Mouse (Mus musculus) liver, embryonic 16.5 days (tissue): Measurements from ENCODE around the gene Csf2rb. TPM values are rescaled to one million over a fixed set of nuclear protein-coding genes. Genes with fewer than 3 reads are reported as not detected.
"Not testable (repeated sequence)": the region's sequence is repeated elsewhere in the genome, so short reads cannot be mapped to it uniquely, and the experiment has no call there.

Source experiments
- ATAC-seq: fragments of 200-750 bp; cut with Nextera tagmentation; 2 replicates; pipeline ENCODE4 v1.8.0; 2017; ENCODE audit warnings: low read depth, mild to moderate bottlenecking, moderate number of reproducible peaks, moderate library complexity
- H3K27ac ChIP-seq: fragments of 300-500 bp; sonication (generic); 2 replicates; pipeline ENCODE4 v1.5.1; 2014; ENCODE audit warnings: mild to moderate bottlenecking, low read length
- H3K27me3 ChIP-seq: fragments of 300-500 bp; sonication (generic); 2 replicates; pipeline ENCODE4 v1.6.1; 2014; ENCODE audit warnings: low read depth, low read length, mixed read lengths; ENCODE audit not compliant: control insufficient read depth, insufficient read depth
- H3K36me3 ChIP-seq: fragments of 300-500 bp; sonication (generic); 2 replicates; pipeline ENCODE4 v1.6.1; 2014; ENCODE audit warnings: mild to moderate bottlenecking; ENCODE audit not compliant: control insufficient read depth, insufficient read depth
- H3K4me1 ChIP-seq: fragments of 300-500 bp; sonication (generic); 2 replicates; pipeline ENCODE4 v1.6.1; 2014; ENCODE audit warnings: low read depth, low read length, mixed read lengths; ENCODE audit not compliant: control insufficient read depth
- H3K4me2 ChIP-seq: fragments of 300-500 bp; sonication (generic); 2 replicates; pipeline ENCODE4 v1.6.1; 2014; ENCODE audit warnings: low read depth, low read length, mixed read lengths
- H3K4me3 ChIP-seq: fragments of 300-500 bp; sonication (generic); 2 replicates; pipeline ENCODE4 v1.5.1; 2014; ENCODE audit warnings: low read depth, mild to moderate bottlenecking, low read length
- H3K9ac ChIP-seq: fragments of 300-500 bp; sonication (generic); 2 replicates; pipeline ENCODE4 v1.6.1; 2014; ENCODE audit warnings: low read depth, low read length
- H3K9me3 ChIP-seq: fragments of 300-500 bp; sonication (generic); replicated peaks from 2 replicates; pipeline ENCODE4 v1.6.1; 2016; ENCODE audit warnings: low read length; ENCODE audit not compliant: control insufficient read depth
- WGBS: fragments of 180-500 bp; shearing (Covaris S2); extraction: QIAGEN DNeasy Blood & Tissue Kit; methylation state at CpG from one replicate; pipeline ENCODE4 v1.1.7; 2014; ENCODE audit not compliant: insufficient replicate concordance; 5-methylcytosine and 5-hydroxymethylcytosine counted together
- polyA plus RNA-seq: library from polyadenylated mRNA; unstranded; fragments of >200 nt; fragmentation: Nextera tagmentation; extraction: Ambion mirVana; gene quantifications from 2 replicates; pipeline ENCODE4 v1.2.1, GENCODE M21; 2015

Csf2rb gene
- polyA plus RNA-seq, 1 experiment from 2014 or later = 7.1 TPM

DNA sequence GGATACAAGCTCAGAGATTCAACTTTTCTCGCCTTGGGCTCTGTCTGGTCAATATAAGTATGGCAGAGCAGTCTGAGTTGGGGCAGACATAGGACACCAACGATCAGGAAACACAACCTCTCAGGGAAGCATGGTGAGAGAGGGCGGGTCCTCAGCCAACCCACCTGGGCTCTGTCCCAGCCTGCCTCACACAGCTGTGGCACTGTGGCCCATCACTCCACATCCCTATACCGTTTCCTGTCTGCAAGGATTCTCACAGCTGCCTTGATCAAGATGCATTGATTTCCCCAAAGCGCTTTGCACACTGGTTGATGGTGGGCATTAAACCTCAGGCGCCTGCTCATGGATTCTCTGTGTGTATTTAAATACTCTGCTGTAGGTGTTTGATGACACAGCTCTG is 7.4 kb downstream of the Csf2rb start:
- Histone ChIP-seq H3K4me2 (no peak overlapping the region), H3K36me3 (no peaks in the 10 kb centered on the region), H3K4me1 (no peaks in the 10 kb centered on the region), H3K27me3 (no peaks in the 10 kb centered on the region), H3K9me3 (no peaks in the 10 kb centered on the region), H3K27ac (no peak overlapping the region), H3K4me3 (no peak overlapping the region), H3K9ac (no peak overlapping the region)
- WGBS = 54% methylated on average over 6 of the region's 6 CpGs
- no peak for ATAC-seq

DNA sequence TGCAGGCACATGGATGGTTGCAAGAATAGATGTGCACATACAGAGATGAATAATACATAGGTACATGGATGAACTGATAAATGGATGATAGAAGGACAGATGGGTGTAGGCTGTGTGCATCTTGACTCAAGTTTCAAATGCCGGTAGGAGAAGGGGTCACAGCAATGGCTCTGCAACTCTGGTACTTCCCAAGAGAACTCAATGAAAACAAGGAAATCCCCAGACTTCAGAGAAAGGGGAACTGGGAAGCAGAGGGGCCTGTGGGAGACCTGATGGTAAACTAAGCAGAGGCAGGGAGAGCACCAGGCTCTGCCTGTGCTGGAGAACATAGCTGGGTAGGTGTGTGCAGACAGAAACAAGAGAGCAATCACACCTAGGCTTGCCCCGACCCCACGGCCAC is 8.8 kb downstream of the Csf2rb start:
- no peak for ATAC-seq
- no peak overlapping the region for H3K4me3 ChIP-seq
- H3K9ac ChIP-seq = no peak overlapping the region
- no peaks in the 10 kb centered on the region for H3K9me3 ChIP-seq
- no peaks in the 10 kb centered on the region for H3K4me1 ChIP-seq
- no peak overlapping the region for H3K27ac ChIP-seq
- H3K27me3 ChIP-seq = no peaks in the 10 kb centered on the region
- 58% methylated on average over 3 of the region's 3 CpGs for WGBS
- no peaks in the 10 kb centered on the region for H3K36me3 ChIP-seq
- H3K4me2 ChIP-seq = no peak overlapping the region

GRCm38 (mm10) chr15:78339627-78340423 is 14.3 kb downstream of the Csf2rb start:
- H3K4me1 ChIP-seq, H3K4me2 ChIP-seq, H3K9ac ChIP-seq, H3K4me3 ChIP-seq, H3K9me3 ChIP-seq, H3K27ac ChIP-seq, H3K36me3 ChIP-seq, H3K27me3 ChIP-seq: not testable (repeated sequence)
- ATAC-seq = peak; percentile 33
- WGBS = 27% methylated on average over 7 of the region's 7 CpGs

GRCm38 (mm10) chr15:78340919-78341318 is 15.4 kb downstream of the Csf2rb start:
- not testable (repeated sequence) for H3K4me3 ChIP-seq, H3K36me3 ChIP-seq, H3K27me3 ChIP-seq, H3K9ac ChIP-seq, H3K4me2 ChIP-seq, H3K4me1 ChIP-seq, H3K9me3 ChIP-seq, H3K27ac ChIP-seq
- WGBS = 55% methylated on average over 6 of the region's 7 CpGs
- ATAC-seq = peak; percentile 52

DNA sequence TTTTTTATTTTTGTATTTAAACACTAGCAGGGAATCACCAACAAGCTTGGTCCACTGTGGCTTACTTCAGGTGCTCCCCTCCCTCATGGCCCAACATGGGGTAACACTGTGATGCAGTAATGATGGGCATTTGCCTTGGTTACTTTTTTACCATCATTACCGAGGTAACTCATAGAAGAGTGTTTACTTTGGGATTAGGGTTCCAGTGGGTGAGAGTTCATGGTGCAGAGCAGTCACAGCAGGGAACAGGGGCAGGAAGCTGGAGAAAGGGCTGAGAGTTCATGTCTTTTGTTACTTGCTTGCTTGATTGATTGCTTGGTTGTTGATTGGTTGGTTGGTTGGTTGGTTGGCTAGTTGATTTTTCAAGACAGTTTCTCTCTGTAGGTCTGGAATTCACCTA is 18.1 kb downstream of the Csf2rb start:
- no peak overlapping the region for H3K4me2 ChIP-seq
- H3K27me3 ChIP-seq = no peaks in the 10 kb centered on the region
- H3K4me3 ChIP-seq = no peak overlapping the region
- H3K4me1 ChIP-seq = no peaks in the 10 kb centered on the region; the same call in 1 of the 2 replicates
- H3K9ac ChIP-seq = no peak overlapping the region
- H3K9me3 ChIP-seq = no peaks in the 10 kb centered on the region
- peak; percentile 63 for ATAC-seq
- no peak overlapping the region for H3K27ac ChIP-seq
- 24% methylated on average over 1 of the region's 1 CpGs for WGBS
- no peaks in the 10 kb centered on the region for H3K36me3 ChIP-seq

- no peaks in the 10 kb centered on the region for H3K36me3 ChIP-seq
- ATAC-seq = no peak
- H3K4me3 ChIP-seq = no peak overlapping the region
- H3K4me2 ChIP-seq = no peak overlapping the region
- H3K9me3 ChIP-seq = no peaks in the 10 kb centered on the region
- no peaks in the 10 kb centered on the region; the same call in 1 of the 2 replicates for H3K4me1 ChIP-seq
- 59% methylated on average over 3 of the region's 3 CpGs for WGBS
- H3K9ac ChIP-seq = no peak overlapping the region
- H3K27me3 ChIP-seq = no peaks in the 10 kb centered on the region
- H3K27ac ChIP-seq = no peak overlapping the region
Observed at GRCm38 (mm10) chr15:78344567-78344966, 19.0 kb downstream of the Csf2rb start.

GRCm38 (mm10) chr15:78351586-78352165 is 26.1 kb downstream of the Csf2rb start:
- no peaks in the 10 kb centered on the region for H3K36me3 ChIP-seq
- ATAC-seq = no peak
- H3K9ac ChIP-seq = no peak overlapping the region
- H3K27ac ChIP-seq = no peak overlapping the region
- H3K4me2 ChIP-seq = no peak overlapping the region
- H3K27me3 ChIP-seq = no peaks in the 10 kb centered on the region
- 40% methylated on average over 3 of the region's 3 CpGs for WGBS
- no peaks in the 10 kb centered on the region for H3K9me3 ChIP-seq
- no peaks in the 10 kb centered on the region for H3K4me1 ChIP-seq
- no peak overlapping the region for H3K4me3 ChIP-seq

GRCm38 (mm10) chr15:78354958-78355357 is 29.4 kb downstream of the Csf2rb start:
- Histone ChIP-seq H3K27ac (no peak overlapping the region), H3K9me3 (no peaks in the 10 kb centered on the region), H3K36me3 (no peaks in the 10 kb centered on the region), H3K4me2 (no peak overlapping the region), H3K4me3 (no peak overlapping the region), H3K4me1 (no peaks in the 10 kb centered on the region), H3K9ac (no peak overlapping the region), H3K27me3 (no peaks in the 10 kb centered on the region)
- 0% methylated on average over 1 of the region's 1 CpGs for WGBS
- ATAC-seq = no peak

DNA sequence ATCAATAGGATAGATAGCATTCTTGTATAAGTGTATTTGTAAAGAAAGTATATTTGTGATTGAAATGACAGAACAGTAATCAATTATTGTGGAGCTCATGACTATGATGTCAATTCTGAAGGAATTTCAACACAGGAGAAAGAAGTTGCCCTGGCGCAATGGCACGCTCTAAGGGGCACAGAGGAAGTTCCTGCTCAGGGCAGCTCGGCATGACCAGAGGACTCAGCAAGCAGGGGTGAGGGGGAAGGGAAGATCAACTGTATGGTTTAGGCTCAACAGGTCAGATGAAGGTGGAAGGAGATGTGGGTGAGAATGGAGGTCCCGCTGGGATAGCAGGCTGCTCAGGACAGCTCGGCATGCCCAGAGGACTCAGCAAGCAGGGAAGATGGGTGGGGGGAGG is 30.0 kb downstream of the Csf2rb start:
- no peak for ATAC-seq
- Histone ChIP-seq H3K9ac (no peak overlapping the region), H3K4me3 (no peak overlapping the region), H3K4me2 (no peak overlapping the region), H3K27me3 (no peaks in the 10 kb centered on the region), H3K36me3 (no peaks in the 10 kb centered on the region), H3K9me3 (no peaks in the 10 kb centered on the region), H3K4me1 (no peaks in the 10 kb centered on the region), H3K27ac (no peak overlapping the region)
- 61% methylated on average over 5 of the region's 5 CpGs for WGBS
